Mouse (Mus musculus): Measurements from ENCODE around the gene Map2k2. TPM values are rescaled to one million over a fixed set of nuclear protein-coding genes. Genes with fewer than 3 reads are reported as not detected.
"Not testable (repeated sequence)": the region's sequence is repeated elsewhere in the genome, so short reads cannot be mapped to it uniquely, and the experiment has no call there.

Map2k2 gene
- 227 and 241 TPM in 2 replicates for polyA plus RNA-seq (2015; fragmentation: Nextera tagmentation; extraction: Ambion mirVana)

- peak within 1 kb of the TSS; percentile 100 for H3K27ac ChIP-seq (replicated peaks)
- peaks cover 28% of the 10 kb centered on the region for H3K4me1 ChIP-seq
- no peaks in the 10 kb centered on the region for H3K27me3 ChIP-seq (replicated peaks)
- H3K9ac ChIP-seq (replicated peaks): peak within 1 kb of the TSS; percentile 100
- ATAC-seq (ENCODE audit: low FRiP score): peak; percentile 96
- H3K36me3 ChIP-seq: peaks cover 24% of the 10 kb centered on the region
- H3K9me3 ChIP-seq (replicated peaks): no peaks in the 10 kb centered on the region
- peak within 1 kb of the TSS; percentile 100 for H3K4me3 ChIP-seq (replicated peaks)
- peak within 1 kb of the TSS; percentile 84 for H3K4me2 ChIP-seq
- under 1% methylated on average over 51 of the region's 56 CpGs for WGBS
Observed at GRCm38 (mm10) chr10:81105565-81106112, at the start of gene Map2k2. Gene Map2k2 (plus strand): TSS chr10:81105915.

- no peak for ATAC-seq (ENCODE audit: low FRiP score)
- Histone ChIP-seq H3K4me3 (replicated peaks) (no peak overlapping the region), H3K27ac (replicated peaks) (no peak overlapping the region), H3K9ac (replicated peaks) (no peak overlapping the region; the same call in 1 of the 2 replicates), H3K4me1 (peaks cover 47% of the 10 kb centered on the region), H3K9me3 (replicated peaks) (no peaks in the 10 kb centered on the region), H3K36me3 (no peaks in the 10 kb centered on the region), H3K4me2 (no peak overlapping the region), H3K27me3 (replicated peaks) (no peaks in the 10 kb centered on the region)
- 95% methylated on average over 23 of the region's 23 CpGs for WGBS
Observed at GRCm38 (mm10) chr10:81057406-81058130, 48.1 kb upstream of the Map2k2 start.

GRCm38 (mm10) chr10:81058896-81059295 is 46.8 kb upstream of the Map2k2 start:
- H3K9me3 ChIP-seq (replicated peaks): no peaks in the 10 kb centered on the region
- 84% methylated on average over 6 of the region's 6 CpGs for WGBS
- peak overlapping the region; percentile 95 for H3K4me2 ChIP-seq
- ATAC-seq (ENCODE audit: low FRiP score): no peak
- H3K27me3 ChIP-seq (replicated peaks): no peaks in the 10 kb centered on the region
- H3K4me1 ChIP-seq: peaks cover 47% of the 10 kb centered on the region
- H3K9ac ChIP-seq (replicated peaks): peak overlapping the region; percentile 83; the same call in 1 of the 2 replicates
- H3K36me3 ChIP-seq: no peaks in the 10 kb centered on the region
- H3K4me3 ChIP-seq (replicated peaks): peak overlapping the region; percentile 78
- H3K27ac ChIP-seq (replicated peaks): no peak overlapping the region

GRCm38 (mm10) chr10:81059603-81060543 is 45.8 kb upstream of the Map2k2 start, which contains the start of gene Sgta:
Gene Sgta (minus strand): TSS chr10:81060181.
- peak; percentile 94 for ATAC-seq (ENCODE audit: low FRiP score)
- Histone ChIP-seq H3K27ac (replicated peaks) (peak within 1 kb of the TSS; percentile 66; the same call in 1 of the 2 replicates), H3K4me2 (peak within 1 kb of the TSS; percentile 95), H3K36me3 (no peaks in the 10 kb centered on the region), H3K9me3 (replicated peaks) (no peaks in the 10 kb centered on the region), H3K4me1 (peaks cover 46% of the 10 kb centered on the region), H3K27me3 (replicated peaks) (no peaks in the 10 kb centered on the region), H3K4me3 (replicated peaks) (peak within 1 kb of the TSS; percentile 78), H3K9ac (replicated peaks) (peak within 1 kb of the TSS; percentile 83)
- under 1% methylated on average over 48 of the region's 48 CpGs for WGBS

DNA sequence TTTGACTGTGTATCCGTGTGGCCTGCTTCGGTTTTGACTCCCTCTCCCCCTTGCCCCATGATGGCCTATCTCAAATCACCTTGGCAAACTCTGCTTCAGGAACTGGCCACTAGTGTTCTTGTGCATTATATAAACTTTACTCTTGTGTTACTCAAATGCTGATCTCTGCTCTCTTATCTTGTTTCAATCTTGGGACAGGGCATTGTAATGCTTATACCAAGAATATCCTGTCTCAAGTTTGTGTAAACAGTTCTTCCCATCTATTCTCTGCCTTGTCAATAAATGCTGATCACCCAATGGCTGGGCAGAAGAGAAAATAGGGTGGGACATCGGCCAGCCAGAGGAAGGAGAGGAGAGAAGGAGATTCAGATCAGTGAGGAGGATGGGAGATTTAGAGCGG is 43.0 kb upstream of the Map2k2 start:
- H3K27me3 ChIP-seq (replicated peaks): no peaks in the 10 kb centered on the region
- 0 out of 2 replicates have a peak overlapping the region, but pooled peaks have one; percentile 4 for H3K9ac ChIP-seq (replicated peaks)
- H3K4me2 ChIP-seq: no peak overlapping the region
- no peak overlapping the region for H3K4me3 ChIP-seq (replicated peaks)
- H3K36me3 ChIP-seq: no peaks in the 10 kb centered on the region
- peaks cover 22% of the 10 kb centered on the region for H3K4me1 ChIP-seq
- no peaks in the 10 kb centered on the region for H3K9me3 ChIP-seq (replicated peaks)
- ATAC-seq (ENCODE audit: low FRiP score): no peak
- no peak overlapping the region for H3K27ac ChIP-seq (replicated peaks)
- 68% methylated on average over 4 of the region's 4 CpGs for WGBS

GRCm38 (mm10) chr10:81064519-81064918 is 41.2 kb upstream of the Map2k2 start:
- H3K27me3 ChIP-seq (replicated peaks); H3K4me3 ChIP-seq (replicated peaks); H3K9ac ChIP-seq (replicated peaks); H3K4me2 ChIP-seq; H3K27ac ChIP-seq (replicated peaks); ATAC-seq (ENCODE audit: low FRiP score); H3K36me3 ChIP-seq; H3K9me3 ChIP-seq (replicated peaks): not testable (repeated sequence)
- peaks cover 11% of the 10 kb centered on the region for H3K4me1 ChIP-seq
- 91% methylated on average over 8 of the region's 8 CpGs for WGBS

- WGBS: 77% methylated on average over 5 of the region's 5 CpGs
- no peak overlapping the region for H3K27ac ChIP-seq (replicated peaks)
- H3K27me3 ChIP-seq (replicated peaks): no peaks in the 10 kb centered on the region
Observed at GRCm38 (mm10) chr10:81068706-81069105, 37.0 kb upstream of the Map2k2 start.

DNA sequence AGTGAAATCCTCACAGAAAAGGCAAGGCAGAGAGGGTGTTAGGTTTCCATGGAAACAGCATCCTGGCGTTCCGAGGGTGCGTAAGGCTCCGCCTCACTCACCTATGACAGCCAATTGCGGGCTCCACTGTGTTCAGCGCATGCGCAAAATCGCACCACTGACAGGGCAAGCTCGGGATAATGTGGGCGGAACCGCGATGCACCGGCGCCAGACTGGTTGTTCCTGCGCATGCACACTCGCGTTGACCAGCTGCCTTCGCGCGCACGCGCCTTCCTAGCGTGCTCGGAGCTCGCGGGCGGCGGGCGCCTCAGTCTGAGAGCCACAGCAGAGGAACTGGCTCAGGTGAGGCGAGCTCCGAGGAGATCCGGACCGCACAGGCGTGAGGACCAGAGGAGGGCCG is 35.9 kb upstream of the Map2k2 start, which contains the start of gene Thop1:
Gene Thop1 (plus strand): TSS at position 200 of the 400 bp plus-strand sequence.
- H3K36me3 ChIP-seq: peaks cover 19% of the 10 kb centered on the region
- no peaks in the 10 kb centered on the region for H3K9me3 ChIP-seq (replicated peaks)
- peak within 1 kb of the TSS; percentile 84 for H3K4me3 ChIP-seq (replicated peaks)
- peak within 1 kb of the TSS; percentile 80 for H3K4me2 ChIP-seq
- ATAC-seq (ENCODE audit: low FRiP score): peak; percentile 96
- H3K9ac ChIP-seq (replicated peaks): peak within 1 kb of the TSS; percentile 93
- H3K27me3 ChIP-seq (replicated peaks): no peaks in the 10 kb centered on the region
- H3K27ac ChIP-seq (replicated peaks): peak within 1 kb of the TSS; percentile 79
- H3K4me1 ChIP-seq: peaks cover 30% of the 10 kb centered on the region
- WGBS: under 1% methylated on average over 35 of the region's 35 CpGs

More at GRCm38 (mm10) chr10:81068706-81069105, 37.0 kb upstream of the Map2k2 start:
- Histone ChIP-seq H3K4me3 (replicated peaks) (no peak overlapping the region), H3K9me3 (replicated peaks) (no peaks in the 10 kb centered on the region), H3K36me3 (peaks cover 8% of the 10 kb centered on the region), H3K4me1 (peaks cover 30% of the 10 kb centered on the region), H3K9ac (replicated peaks) (no peak overlapping the region; the same call in 1 of the 2 replicates), H3K4me2 (no peak overlapping the region)
- no peak for ATAC-seq (ENCODE audit: low FRiP score)

DNA sequence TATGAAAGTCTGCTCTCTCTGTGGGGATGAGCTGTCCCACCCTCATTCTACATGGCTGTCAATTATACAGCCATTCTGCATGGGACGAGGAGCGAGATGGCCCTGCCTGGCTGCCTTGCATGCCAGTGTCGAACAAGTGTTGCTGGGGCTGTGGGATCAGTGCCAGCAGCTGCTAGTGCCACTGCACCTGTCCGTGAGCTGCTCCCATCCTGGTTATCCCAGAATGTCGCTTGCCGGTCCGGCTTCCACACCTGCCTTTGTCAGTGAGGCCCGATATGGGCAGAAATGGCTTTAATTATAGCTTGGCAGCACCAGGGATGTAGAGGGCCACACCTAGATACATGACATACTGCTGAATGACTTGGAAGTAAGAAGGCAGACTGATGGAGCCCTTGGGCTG is 33.4 kb upstream of the Map2k2 start:
- 90% methylated on average over 8 of the region's 8 CpGs for WGBS
- peaks cover 29% of the 10 kb centered on the region for H3K36me3 ChIP-seq
- ATAC-seq (ENCODE audit: low FRiP score): no peak

DNA sequence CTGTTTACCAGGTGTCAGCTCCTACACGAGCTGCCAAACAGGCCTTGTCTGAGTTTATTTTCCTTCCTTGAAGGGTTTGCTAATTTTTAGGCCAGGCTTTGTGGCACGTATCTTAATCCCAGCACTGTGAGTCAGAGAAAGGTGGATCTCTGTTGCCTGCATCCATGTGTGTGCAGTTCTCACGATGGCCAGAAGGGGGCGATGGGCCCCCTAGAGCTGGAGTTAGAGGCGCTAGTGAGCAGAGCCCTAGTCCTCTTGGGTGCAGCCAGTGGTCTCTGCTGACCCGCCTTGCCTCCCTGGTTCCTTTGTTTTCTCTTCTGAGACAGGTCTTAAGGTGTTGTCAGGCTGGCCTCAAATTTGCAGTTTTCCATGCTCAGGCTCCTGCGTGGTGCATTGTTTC is 32.3 kb upstream of the Map2k2 start:
- WGBS: 75% methylated on average over 7 of the region's 7 CpGs
- H3K36me3 ChIP-seq: peaks cover 40% of the 10 kb centered on the region
- H3K4me3 ChIP-seq (replicated peaks): no peak overlapping the region
- peaks cover 30% of the 10 kb centered on the region for H3K4me1 ChIP-seq
- H3K27me3 ChIP-seq (replicated peaks): no peaks in the 10 kb centered on the region
- no peak overlapping the region for H3K9ac ChIP-seq (replicated peaks)
- no peak for ATAC-seq (ENCODE audit: low FRiP score)
- H3K9me3 ChIP-seq (replicated peaks): no peaks in the 10 kb centered on the region
- no peak overlapping the region for H3K27ac ChIP-seq (replicated peaks)
- no peak overlapping the region for H3K4me2 ChIP-seq

More for the DNA sequence above, 33.4 kb upstream of the Map2k2 start:
- Histone ChIP-seq H3K27me3 (replicated peaks) (no peaks in the 10 kb centered on the region), H3K4me1 (peaks cover 30% of the 10 kb centered on the region), H3K27ac (replicated peaks) (no peak overlapping the region), H3K4me2 (no peak overlapping the region), H3K9ac (replicated peaks) (no peak overlapping the region), H3K9me3 (replicated peaks) (no peaks in the 10 kb centered on the region), H3K4me3 (replicated peaks) (no peak overlapping the region)

DNA sequence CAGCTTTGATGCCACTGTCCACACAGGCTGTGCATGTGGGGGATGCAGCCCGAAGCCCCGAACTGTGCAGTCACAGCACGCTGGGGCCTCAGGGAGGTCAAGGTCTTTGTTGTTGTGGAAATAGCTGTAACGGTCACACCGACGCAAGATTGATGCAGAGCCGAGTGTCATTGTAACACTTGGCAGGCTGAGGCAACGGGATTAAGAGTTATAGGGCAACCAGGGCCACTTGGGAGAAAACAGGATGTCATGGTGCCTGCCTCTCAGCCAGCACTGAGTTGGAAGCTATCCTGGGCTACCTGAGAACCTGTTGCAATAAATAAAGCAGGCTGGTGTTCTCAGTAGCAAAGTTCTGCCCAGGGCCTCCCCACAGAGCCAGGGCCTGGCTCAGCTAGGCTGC is 30.0 kb upstream of the Map2k2 start:
- no peak overlapping the region for H3K4me2 ChIP-seq
- H3K9me3 ChIP-seq (replicated peaks): no peaks in the 10 kb centered on the region
- peaks cover 16% of the 10 kb centered on the region for H3K4me1 ChIP-seq
- H3K27me3 ChIP-seq (replicated peaks): no peaks in the 10 kb centered on the region
- no peak overlapping the region for H3K9ac ChIP-seq (replicated peaks)
- ATAC-seq (ENCODE audit: low FRiP score): no peak
- H3K27ac ChIP-seq (replicated peaks): no peak overlapping the region
- H3K36me3 ChIP-seq: peaks cover 63% of the 10 kb centered on the region
- H3K4me3 ChIP-seq (replicated peaks): no peak overlapping the region
- WGBS: 52% methylated on average over 8 of the region's 8 CpGs

All from neural tube, embryonic 15.5 days (tissue).